Mouse (Mus musculus): ENCODE results near the gene Fcor. TPM values are rescaled to one million over a fixed set of nuclear protein-coding genes. Genes with fewer than 3 reads are reported as not detected.

Gene Fcor
- polyA plus RNA-seq, 1 experiment: 15.5 TPM

GRCm38 (mm10) chr8:3707611-3708010, 35.4 kb upstream of the Fcor start:
- 65% methylated on average over 7 of the region's 7 CpGs for WGBS
- H3K27ac ChIP-seq (ENCODE audit: insufficient read depth, low read depth, low read length): no peak overlapping the region

DNA sequence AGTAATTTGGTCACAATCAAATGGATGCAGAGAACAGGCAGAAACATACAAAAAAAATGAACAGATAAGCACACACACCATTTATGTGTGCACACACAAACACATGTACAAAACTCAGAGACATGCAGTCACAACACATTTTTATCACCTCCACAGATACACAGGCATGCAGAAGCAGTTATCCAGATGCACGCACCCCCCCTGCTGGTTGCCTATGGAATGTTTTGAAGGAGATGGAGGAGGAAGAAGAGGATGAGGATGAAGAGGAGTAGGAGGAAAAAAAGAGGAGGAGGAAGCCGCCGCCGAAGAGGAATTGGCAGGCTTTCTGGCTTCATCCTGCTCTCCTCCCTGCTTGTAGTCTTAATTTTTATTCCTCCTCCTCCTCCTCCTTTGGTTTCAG, 33.5 kb upstream of the Fcor start:
- Histone ChIP-seq H3K4me1 (ENCODE audit: control insufficient read depth, insufficient read depth, low read length) (no peaks in the 10 kb centered on the region), H3K4me3 (ENCODE audit: insufficient read depth, low read depth, low read length) (no peak overlapping the region), H3K36me3 (ENCODE audit: control insufficient read depth, insufficient read depth, low read length) (no peaks in the 10 kb centered on the region), H3K27ac (ENCODE audit: insufficient read depth, low read depth, low read length) (no peak overlapping the region), H3K27me3 (replicated peaks; ENCODE audit: control insufficient read depth, insufficient read depth, low read length) (no peaks in the 10 kb centered on the region)
- TF ChIP-seq CTCF (conservative IDR thresholded peaks at IDR 0.05; ENCODE audit: insufficient read depth, insufficient read length, low read depth, low read length): peak; percentile 49
- TF ChIP-seq POLR2A (IDR thresholded peaks at IDR 0.05; ENCODE audit: low read depth, low read length): no peak
- peak; percentile 16 for DNase-seq
- WGBS: 50% methylated on average over 4 of the region's 4 CpGs

More at GRCm38 (mm10) chr8:3707611-3708010, 35.4 kb upstream of the Fcor start:
- Histone ChIP-seq H3K36me3 (ENCODE audit: control insufficient read depth, insufficient read depth, low read length) (no peaks in the 10 kb centered on the region), H3K27me3 (replicated peaks; ENCODE audit: control insufficient read depth, insufficient read depth, low read length) (no peaks in the 10 kb centered on the region), H3K4me3 (ENCODE audit: insufficient read depth, low read depth, low read length) (no peak overlapping the region), H3K4me1 (ENCODE audit: control insufficient read depth, insufficient read depth, low read length) (no peaks in the 10 kb centered on the region)
- DNase-seq: no peak
- TF ChIP-seq POLR2A (IDR thresholded peaks at IDR 0.05; ENCODE audit: low read depth, low read length) (no peak), CTCF (conservative IDR thresholded peaks at IDR 0.05; ENCODE audit: insufficient read depth, insufficient read length, low read depth, low read length) (no peak)

GRCm38 (mm10) chr8:3701491-3701890, 29.3 kb upstream of the Fcor start:
- Histone ChIP-seq H3K36me3 (ENCODE audit: control insufficient read depth, insufficient read depth, low read length) (no peaks in the 10 kb centered on the region), H3K4me1 (ENCODE audit: control insufficient read depth, insufficient read depth, low read length) (no peaks in the 10 kb centered on the region), H3K27ac (ENCODE audit: insufficient read depth, low read depth, low read length) (no peak overlapping the region), H3K4me3 (ENCODE audit: insufficient read depth, low read depth, low read length) (no peak overlapping the region), H3K27me3 (replicated peaks; ENCODE audit: control insufficient read depth, insufficient read depth, low read length) (no peaks in the 10 kb centered on the region)
- 89% methylated on average over 1 of the region's 1 CpGs for WGBS
- TF ChIP-seq POLR2A (IDR thresholded peaks at IDR 0.05; ENCODE audit: low read depth, low read length) (no peak), CTCF (conservative IDR thresholded peaks at IDR 0.05; ENCODE audit: insufficient read depth, insufficient read length, low read depth, low read length) (no peak)
- no peak for DNase-seq

DNA sequence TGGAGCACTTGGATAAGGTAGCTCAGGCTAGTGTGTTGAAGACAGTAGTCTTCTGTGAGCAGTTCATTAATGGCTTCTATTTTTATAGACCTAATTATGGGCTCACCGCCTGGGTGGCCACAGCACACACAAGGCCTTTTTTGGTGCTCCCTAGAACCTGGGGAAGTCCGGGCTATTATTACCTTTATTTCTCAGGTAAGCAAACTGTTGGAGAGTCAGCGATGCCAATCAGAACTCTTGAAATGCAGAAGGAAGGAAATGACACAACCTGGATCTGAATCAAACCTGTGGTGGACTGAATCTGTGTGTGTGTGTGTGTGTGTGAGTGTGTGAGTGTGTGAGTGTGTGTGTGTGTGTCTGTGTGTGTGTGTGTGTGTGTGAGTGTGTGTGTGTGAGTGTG, 22.0 kb upstream of the Fcor start, which contains the start of gene Fcer2a:
Gene Fcer2a (minus strand): TSS at position 55 of the 400 bp plus-strand sequence.
- WGBS: 67% methylated on average over 3 of the region's 3 CpGs

GRCm38 (mm10) chr8:3690774-3691173, 18.6 kb upstream of the Fcor start:
- no peak for DNase-seq
- Histone ChIP-seq H3K36me3 (ENCODE audit: control insufficient read depth, insufficient read depth, low read length) (no peaks in the 10 kb centered on the region), H3K4me1 (ENCODE audit: control insufficient read depth, insufficient read depth, low read length) (no peaks in the 10 kb centered on the region), H3K4me3 (ENCODE audit: insufficient read depth, low read depth, low read length) (no peak overlapping the region), H3K27me3 (replicated peaks; ENCODE audit: control insufficient read depth, insufficient read depth, low read length) (no peaks in the 10 kb centered on the region), H3K27ac (ENCODE audit: insufficient read depth, low read depth, low read length) (no peak overlapping the region)
- TF ChIP-seq POLR2A (IDR thresholded peaks at IDR 0.05; ENCODE audit: low read depth, low read length) (no peak), CTCF (conservative IDR thresholded peaks at IDR 0.05; ENCODE audit: insufficient read depth, insufficient read length, low read depth, low read length) (no peak)
- 61% methylated on average over 3 of the region's 3 CpGs for WGBS

More for the DNA sequence above, 22.0 kb upstream of the Fcor start, which contains the start of gene Fcer2a:
- H3K27me3 ChIP-seq (replicated peaks; ENCODE audit: control insufficient read depth, insufficient read depth, low read length): no peaks in the 10 kb centered on the region
- no peak within 1 kb of the TSS for H3K27ac ChIP-seq (ENCODE audit: insufficient read depth, low read depth, low read length)
- no peak within 1 kb of the TSS for H3K4me3 ChIP-seq (ENCODE audit: insufficient read depth, low read depth, low read length)
- no peak for TF ChIP-seq CTCF (conservative IDR thresholded peaks at IDR 0.05; ENCODE audit: insufficient read depth, insufficient read length, low read depth, low read length)
- no peak for TF ChIP-seq POLR2A (IDR thresholded peaks at IDR 0.05; ENCODE audit: low read depth, low read length)
- no peaks in the 10 kb centered on the region for H3K4me1 ChIP-seq (ENCODE audit: control insufficient read depth, insufficient read depth, low read length)
- no peaks in the 10 kb centered on the region for H3K36me3 ChIP-seq (ENCODE audit: control insufficient read depth, insufficient read depth, low read length)
- no peak for DNase-seq

- 72% methylated on average over 6 of the region's 6 CpGs for WGBS
- no peaks in the 10 kb centered on the region for H3K27me3 ChIP-seq (replicated peaks; ENCODE audit: control insufficient read depth, insufficient read depth, low read length)
- no peak overlapping the region for H3K4me3 ChIP-seq (ENCODE audit: insufficient read depth, low read depth, low read length)
Observed at GRCm38 (mm10) chr8:3687537-3687936, 15.4 kb upstream of the Fcor start.

GRCm38 (mm10) chr8:3685422-3685821, 13.3 kb upstream of the Fcor start:
- Histone ChIP-seq H3K4me1 (ENCODE audit: control insufficient read depth, insufficient read depth, low read length) (no peaks in the 10 kb centered on the region), H3K36me3 (ENCODE audit: control insufficient read depth, insufficient read depth, low read length) (no peaks in the 10 kb centered on the region), H3K4me3 (ENCODE audit: insufficient read depth, low read depth, low read length) (no peak overlapping the region), H3K27ac (ENCODE audit: insufficient read depth, low read depth, low read length) (no peak overlapping the region), H3K27me3 (replicated peaks; ENCODE audit: control insufficient read depth, insufficient read depth, low read length) (no peaks in the 10 kb centered on the region)
- TF ChIP-seq POLR2A (IDR thresholded peaks at IDR 0.05; ENCODE audit: low read depth, low read length) (no peak), CTCF (conservative IDR thresholded peaks at IDR 0.05; ENCODE audit: insufficient read depth, insufficient read length, low read depth, low read length) (no peak)
- WGBS: 66% methylated on average over 5 of the region's 5 CpGs
- no peak for DNase-seq

More at GRCm38 (mm10) chr8:3687537-3687936, 15.4 kb upstream of the Fcor start:
- TF ChIP-seq POLR2A (IDR thresholded peaks at IDR 0.05; ENCODE audit: low read depth, low read length) (no peak), CTCF (conservative IDR thresholded peaks at IDR 0.05; ENCODE audit: insufficient read depth, insufficient read length, low read depth, low read length) (peak; percentile 20; the same call in 1 of the 2 replicates)
- no peaks in the 10 kb centered on the region for H3K4me1 ChIP-seq (ENCODE audit: control insufficient read depth, insufficient read depth, low read length)
- no peak overlapping the region for H3K27ac ChIP-seq (ENCODE audit: insufficient read depth, low read depth, low read length)
- no peak for DNase-seq
- no peaks in the 10 kb centered on the region for H3K36me3 ChIP-seq (ENCODE audit: control insufficient read depth, insufficient read depth, low read length)
